Mouse (Mus musculus): ENCODE data around the gene Lelp1.

Lelp1 gene

DNA sequence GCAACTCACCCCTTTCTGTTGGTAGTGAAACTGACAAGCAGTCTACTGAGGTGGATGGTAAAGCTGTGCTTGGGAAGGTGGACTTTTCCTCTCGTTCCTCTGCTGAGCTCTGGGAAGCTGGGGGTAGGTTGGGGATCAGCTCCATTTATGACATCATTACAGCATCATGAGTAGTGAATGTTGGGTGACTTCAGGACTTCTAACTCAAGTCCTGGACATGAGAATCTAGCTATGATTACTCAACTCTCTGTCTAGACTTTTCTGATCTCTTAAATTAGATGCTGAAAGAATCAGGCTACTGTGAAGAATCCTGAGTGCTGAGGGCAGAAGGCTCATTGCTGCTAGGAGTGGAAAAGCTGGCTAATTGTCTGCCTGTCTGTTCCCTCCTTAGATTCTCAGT lies at the start of gene Lelp1:
Gene Lelp1, minus strand, starts transcription at position 101 of the 400 bp plus-strand sequence.
- no peak for DNase-seq

DNA sequence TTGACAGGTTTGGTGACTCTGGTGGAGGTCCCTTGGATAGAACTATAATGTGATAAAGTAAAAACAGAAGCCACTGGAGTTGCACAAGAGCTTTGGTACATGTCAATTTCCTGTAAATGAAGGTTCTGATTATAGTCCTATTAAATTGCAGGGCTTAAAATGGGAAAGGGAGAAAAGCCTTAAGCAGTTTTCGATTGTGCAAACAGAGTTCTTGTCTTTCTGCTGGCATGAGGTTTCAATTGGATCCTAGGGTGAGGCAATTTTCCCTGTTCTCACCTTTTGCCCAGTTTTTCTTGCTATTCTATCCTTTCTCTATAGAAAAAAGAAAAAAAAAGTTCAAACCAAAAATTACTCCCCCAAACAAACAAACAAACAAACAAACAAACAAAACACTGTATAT lies 34.3 kb upstream of the Lelp1 start:
- DNase-seq = no peak

DNA sequence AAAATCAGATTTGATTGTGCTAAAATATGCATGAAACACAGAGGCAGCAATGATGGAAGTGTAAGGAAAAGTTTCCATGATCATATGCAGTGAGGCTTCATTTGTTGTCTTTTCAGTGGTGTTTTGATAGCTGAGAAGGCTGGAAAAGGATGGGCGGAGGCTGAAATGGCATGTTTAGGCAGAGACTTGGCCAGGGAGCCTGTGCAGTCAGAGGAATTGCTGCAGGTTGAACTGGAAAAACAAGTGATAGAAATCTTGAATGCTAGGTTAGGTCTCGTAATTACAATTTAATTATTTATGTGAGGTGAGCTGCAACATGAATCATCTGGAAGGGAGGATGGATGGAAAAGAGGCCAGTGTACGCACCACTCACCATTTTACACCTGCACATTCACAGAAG lies 27.3 kb upstream of the Lelp1 start:
- no peak for DNase-seq

DNA sequence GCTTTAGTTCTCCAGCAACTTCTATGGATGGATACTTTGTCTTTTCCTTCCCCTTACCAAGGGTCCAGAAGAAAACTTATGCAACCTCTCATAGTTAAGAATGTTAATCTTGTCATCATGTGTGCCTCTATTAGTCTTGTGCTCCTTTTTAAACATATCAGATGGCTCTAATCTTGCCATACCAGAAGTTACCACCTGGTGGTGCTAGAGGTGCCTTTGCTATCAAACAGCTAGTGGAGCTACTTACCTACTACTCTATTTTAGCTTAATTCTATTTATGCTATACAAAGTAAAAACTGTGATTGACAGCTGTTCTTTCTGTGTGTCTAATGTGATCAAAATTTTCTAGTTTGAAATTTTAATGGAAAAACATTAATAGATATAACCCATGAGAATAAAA lies 10.8 kb upstream of the Lelp1 start:
- DNase-seq = peak; percentile 66

DNA sequence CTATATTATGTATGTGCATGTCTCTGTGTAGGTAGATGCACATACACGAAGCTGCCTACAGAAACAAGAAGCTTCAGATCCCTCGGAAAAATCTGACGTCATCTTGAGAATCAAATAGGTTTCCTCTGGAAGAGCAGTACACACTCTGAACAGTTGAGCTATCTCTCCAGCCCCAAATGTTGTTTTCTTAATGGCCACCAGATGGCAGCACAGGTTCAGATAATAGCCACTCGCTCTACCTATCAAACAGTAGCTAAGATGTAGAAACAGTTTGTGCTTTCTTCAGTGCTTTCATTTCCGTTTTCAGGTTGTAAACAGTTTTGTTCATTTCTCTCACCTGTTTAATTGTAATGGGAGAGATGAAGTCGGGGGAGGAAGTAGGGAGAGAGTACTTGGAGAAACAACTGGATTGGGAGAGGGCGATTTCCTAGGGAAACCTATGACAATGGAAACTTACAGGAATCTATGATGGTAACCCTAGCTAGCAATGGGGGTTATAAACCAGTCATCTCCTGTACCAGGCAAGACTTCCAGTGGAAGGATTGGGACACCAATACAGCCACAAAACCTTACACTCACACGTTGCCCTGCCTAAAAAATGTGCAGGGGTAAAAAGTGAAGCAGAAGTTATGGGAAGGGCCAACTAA lies 8.2 kb upstream of the Lelp1 start:
- peak; percentile 38 for DNase-seq

DNA sequence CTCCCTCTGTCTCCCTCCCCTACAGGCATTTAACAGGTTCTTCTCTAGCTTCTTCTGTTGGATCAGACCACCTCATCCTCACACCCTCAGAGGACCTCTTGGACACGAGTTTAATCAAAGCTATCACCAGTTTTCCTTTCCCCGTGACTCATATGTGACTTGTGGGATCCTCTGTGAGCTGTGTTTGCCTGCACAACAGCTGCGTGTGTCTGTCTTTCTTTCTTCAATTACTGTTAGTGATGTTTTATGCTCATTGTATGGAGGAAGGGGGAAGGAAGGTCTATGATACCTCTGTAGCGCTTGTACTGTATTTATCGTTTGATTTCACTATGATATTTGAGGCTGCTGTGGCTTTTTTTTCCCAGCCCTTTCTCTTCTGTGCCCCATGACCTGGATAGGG lies 5.4 kb upstream of the Lelp1 start:
- no peak for DNase-seq

DNA sequence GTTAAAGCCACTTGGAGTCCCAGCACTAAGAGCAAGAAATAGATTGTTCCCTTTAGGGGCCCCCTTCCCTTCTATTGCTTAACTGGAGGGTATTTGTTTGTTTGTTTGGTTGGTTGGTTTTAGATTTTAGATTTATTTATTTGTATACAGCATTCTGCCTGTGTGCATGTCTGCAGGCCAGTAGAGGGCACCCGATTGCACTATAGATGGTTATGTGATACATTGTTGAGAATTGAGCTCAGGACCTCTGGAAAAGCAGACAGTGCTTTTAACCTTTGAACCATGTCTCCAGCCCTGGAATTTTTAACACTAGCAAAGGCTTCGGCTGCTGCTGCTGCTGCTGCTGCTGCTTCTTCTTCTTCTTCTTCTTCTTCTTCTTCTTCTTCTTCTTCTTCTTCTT lies 4.9 kb upstream of the Lelp1 start:
- no peak for DNase-seq

DNA sequence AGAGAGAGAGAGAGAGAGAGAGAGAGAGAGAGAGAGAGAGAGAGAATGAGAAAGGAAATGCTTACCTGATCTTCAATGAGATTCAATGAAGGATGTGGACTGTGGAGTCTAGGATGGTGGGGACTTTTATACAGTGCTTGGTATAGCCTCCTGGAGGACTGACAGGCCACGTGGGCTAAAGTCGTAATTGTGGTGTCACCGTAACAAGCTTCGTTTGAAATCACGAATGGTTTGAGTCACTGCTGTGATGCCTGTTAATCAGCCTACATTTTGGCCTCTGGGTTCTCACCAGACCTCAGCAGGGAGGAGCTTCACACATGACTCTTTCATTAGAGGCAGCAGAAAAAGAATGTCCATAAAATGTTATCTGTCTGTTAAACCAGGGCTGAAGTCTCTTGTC lies 18.7 kb downstream of the Lelp1 start, which contains the start of gene Prr9:
Gene Prr9, minus strand, starts transcription at position 101 of the 400 bp plus-strand sequence.
- DNase-seq = no peak

DNA sequence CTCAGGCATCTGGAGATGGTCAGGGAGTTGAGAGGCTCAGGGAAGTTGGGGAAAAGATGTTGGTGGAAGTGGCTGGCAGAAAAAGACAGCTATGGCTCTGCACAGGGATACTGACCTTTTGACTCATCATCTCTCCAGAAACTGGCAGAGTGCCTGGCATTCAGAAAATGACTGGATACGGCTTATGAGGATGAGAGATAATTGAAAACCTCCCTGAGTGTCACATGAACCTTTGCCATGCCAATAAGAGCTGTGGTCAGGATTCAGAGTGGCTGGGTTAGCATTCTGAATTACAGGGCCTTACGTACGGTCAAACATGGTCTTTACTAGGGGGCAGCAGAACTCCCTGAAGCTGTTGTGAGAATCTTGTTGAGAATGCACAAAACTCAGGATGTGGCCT lies 21.6 kb downstream of the Lelp1 start:
- no peak for DNase-seq

DNA sequence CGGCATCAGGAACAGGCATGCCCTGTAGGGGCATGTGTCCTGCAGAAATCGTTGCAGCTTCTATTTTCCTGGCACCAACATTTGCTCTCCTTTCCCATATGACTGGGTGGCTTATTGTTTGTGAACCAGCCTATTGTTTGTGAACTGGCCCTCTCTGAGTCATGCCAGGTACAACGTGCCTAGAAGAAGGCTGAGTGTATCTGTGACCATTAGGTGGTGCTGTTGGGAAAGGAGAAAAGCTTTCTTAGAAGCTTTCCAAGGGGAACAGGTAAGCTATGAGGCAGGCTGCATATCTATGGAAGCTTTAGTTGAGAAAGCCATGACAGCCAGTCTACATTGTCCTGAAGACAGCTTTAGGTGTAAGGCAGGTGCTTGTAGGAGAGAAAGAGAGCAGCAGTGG lies 24.6 kb downstream of the Lelp1 start:
- DNase-seq = peak; percentile 10

DNA sequence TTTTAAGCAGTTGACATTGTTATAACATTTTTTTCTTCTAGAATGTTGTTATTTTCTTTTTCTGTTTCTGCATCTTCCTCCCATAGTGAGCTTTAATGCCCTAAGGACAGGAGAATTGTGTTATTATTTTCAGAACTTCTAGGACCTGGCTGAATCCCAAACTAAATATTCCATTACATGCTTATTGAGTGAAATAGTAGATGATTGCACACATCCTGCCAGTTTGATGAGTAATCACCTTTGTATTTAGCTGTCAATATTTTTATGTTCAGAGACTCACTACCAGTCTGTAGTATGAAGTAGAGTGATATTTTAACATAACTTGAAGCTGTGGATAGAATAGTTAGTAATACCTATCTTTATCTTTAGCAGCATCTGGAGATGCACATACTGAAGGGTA lies 31.0 kb downstream of the Lelp1 start:
- DNase-seq = no peak

DNA sequence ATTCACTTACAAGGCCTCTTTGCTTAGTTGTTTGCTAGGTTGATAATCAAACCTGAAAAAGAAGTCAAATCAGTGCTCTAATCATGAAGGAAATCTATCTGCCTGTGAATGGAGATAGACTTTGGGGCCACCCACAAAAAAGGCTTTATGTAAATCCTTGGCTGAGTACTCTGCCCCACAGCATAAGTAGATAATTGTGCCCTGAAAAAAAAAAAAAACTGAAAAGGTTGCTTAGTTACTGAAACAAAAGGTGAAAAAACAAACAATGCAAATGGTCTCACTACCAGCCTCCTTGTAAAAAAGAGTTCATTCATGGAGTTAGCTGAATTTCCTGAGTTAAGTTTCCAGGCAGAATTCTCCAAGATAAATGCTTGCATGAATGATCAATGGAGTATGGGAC lies 31.8 kb downstream of the Lelp1 start:
- no peak for DNase-seq

DNA sequence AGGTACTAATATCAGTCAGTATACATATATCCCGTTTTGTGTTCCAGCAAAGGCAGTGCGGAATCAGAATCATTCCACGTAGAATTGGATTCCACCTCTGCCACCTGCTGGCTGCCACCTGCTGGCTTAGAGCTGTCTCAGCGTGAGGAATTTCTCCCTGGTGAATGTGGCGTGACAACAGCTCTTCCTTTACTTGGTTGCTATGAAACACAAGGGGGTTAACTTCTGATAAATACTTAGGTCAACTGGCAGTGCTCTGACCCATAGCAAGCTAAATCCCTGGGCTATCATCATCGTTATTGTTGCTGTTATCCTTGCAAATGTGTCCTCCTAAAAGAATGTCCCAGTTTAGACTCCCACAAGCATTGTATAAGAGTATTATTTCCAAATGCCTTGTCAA lies 36.0 kb downstream of the Lelp1 start:
- peak; percentile 24 for DNase-seq

Measured in lung, postnatal 36 days (tissue).